Mouse (Mus musculus) retina, adult 2 months (tissue): ENCODE results near the gene Ccm2.

Experiments used
- DNase-seq: peaks from one replicate; pipeline ENCODE4 v3.0.0-alpha.2; 2012; ENCODE audit warnings: low read depth, low spot score

The Ccm2 gene

DNA sequence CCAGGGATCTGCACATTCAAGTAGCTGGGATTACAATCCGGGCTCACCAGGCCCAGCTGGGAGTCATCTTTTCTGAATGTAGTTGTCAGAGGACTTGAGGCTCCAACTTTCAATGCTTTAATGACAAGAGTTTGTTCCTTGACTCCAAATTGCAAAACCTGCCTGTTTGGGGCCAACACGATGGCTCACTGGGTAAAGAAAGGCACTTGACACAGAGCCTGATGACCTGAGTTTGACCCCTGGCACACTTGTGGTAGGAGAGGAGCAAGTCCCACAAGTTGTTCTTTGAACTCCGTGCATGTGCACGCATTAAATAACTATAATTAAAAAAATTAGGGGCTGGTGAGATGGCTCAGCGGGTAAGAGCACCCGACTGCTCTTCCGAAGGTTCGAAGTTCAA lies 16.7 kb upstream of the Ccm2 start:
- no peak for DNase-seq

GRCm38 (mm10) chr11:6530746-6531145 lies 15.9 kb upstream of the Ccm2 start:
- no peak for DNase-seq

DNA sequence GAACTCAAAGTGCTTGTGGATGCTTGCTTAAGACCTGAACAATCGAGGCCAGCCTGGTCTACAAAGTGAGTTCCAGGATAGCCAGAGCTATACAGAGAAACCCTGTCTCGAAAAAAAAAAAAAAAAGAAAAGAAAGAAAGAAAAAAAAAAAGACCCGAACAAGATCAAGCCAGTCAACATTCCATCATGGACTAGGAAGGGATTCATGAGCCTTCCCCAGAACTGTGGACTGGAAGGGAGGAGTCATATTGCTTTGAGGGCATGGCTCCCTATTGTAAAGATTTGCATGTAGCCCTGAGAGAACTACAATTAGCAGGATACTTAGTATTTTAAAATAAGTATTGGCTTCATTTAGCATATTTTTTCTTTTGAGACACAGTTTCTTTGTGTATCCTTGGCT lies 2.0 kb upstream of the Ccm2 start:
- DNase-seq = no peak

GRCm38 (mm10) chr11:6545186-6545856 lies 1.4 kb upstream of the Ccm2 start:
- no peak for DNase-seq

- no peak for DNase-seq
These were observed 862 bp upstream of the Ccm2 start for GRCm38 (mm10) chr11:6545857-6546192.

- no peak for DNase-seq
These were observed 472 bp downstream of the Ccm2 start for GRCm38 (mm10) chr11:6547037-6547680.

DNA sequence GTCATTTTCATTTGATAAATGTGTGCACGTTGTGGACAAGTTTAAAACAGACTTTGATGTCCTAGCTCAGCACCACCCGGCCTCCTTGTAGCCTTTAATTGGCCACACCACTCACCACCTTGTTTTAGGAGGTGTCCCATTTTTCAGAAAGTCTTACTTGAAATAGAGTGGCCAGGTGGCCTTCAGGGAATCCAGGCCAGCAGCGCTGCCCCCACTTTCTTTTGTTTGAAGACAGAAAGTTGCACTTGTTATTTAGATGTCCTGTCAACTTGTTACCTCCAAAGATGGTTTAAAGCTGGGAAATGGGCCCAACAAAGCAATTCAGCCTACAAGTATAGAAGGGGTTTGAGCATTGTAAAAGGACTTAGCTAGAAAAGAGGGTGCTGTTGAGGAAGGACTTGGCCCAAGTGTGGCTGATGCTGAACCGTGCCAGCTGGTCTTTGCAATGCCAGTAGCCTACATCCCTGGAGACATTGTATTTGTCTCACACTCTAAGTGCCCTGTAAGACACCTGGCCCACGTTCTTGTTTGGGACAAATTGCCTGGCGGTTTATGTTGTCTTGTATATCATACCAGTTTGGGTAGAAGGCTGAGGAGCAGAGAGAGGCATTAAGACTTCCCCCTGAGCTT lies 1.1 kb downstream of the Ccm2 start:
- no peak for DNase-seq

DNA sequence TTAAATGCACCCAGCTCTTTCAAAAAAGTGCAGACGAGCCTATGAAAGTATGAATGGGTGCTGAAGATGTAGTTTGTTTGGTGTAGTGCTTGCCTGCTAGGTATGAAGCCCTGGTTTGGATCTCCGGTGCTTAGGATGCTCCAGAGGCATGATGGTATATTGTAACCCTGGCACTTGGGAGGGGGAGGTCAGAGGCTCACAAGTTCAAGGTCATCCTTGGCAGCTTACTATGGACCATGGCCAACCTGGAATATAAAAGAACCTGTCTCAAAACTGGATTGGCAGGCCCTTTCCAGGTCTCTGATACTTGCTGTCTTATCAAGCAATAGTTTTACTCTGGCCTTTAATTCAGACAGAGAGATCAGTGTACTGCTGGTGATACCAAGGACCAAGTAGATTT lies 3.1 kb downstream of the Ccm2 start:
- DNase-seq = no peak

- no peak for DNase-seq
These were observed 3.5 kb downstream of the Ccm2 start for GRCm38 (mm10) chr11:6550201-6550600.

DNA sequence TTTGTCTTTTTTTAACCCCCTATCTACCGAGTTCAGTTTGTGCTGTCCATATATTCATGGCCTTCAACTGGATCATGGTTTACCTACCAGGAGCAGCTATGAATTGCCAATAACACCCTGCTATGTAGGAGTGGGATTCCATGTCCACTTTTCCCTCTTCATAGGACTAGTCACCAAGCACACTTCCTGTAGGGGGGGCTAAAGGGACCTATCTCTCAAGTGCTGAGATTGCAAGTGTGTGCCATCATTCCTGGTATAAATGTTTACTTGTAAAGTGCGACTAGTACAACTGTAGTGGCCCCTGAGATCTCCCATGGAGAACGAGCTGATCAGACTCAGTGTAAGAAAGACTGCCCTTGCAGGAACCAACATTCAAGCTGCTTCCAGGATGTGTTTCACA lies 11.5 kb downstream of the Ccm2 start:
- DNase-seq = no peak

DNA sequence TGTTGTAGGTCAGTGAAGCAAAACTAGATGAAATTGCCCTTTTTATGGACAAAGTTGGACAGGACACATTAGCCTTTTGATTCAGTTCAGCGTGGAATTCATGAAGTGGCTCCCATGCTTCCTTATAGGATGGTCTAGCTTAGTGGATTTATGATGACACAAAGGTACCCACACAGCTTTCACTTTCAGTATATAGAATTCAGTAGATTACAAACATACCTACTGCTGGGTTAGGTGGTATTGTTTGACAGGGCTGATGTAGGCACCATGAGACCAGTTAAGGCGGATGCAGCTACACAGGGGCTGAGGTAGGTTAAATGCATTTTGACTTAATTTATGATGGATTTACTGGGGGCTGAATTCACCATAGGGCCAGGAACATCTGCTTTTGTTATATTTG lies 13.3 kb downstream of the Ccm2 start:
- DNase-seq = no peak

GRCm38 (mm10) chr11:6560655-6561360 lies 14.1 kb downstream of the Ccm2 start:
- DNase-seq = no peak

- no peak for DNase-seq
These were observed 14.8 kb downstream of the Ccm2 start for GRCm38 (mm10) chr11:6561474-6561873.

DNA sequence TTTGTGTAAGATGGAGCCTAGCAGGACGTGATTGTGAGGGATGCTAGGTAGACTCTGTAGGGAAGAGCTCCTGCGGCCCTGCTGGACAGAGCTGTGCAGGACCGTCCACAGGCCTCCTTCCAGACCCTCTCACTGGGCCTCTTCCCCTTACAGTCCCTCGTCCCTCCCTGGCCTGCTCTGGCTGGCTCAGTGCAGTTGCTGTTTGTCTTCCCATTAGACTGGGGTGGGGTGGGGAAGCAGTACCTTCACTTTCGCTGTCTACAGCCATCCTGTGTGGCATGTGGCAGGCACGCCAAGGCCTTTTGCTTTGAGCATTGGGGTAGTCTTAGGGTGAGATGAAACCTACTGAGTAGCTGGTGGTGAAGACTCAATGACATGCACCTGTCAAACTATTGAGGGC lies 15.7 kb downstream of the Ccm2 start:
- DNase-seq = no peak

- DNase-seq = no peak
These were observed 16.5 kb downstream of the Ccm2 start for GRCm38 (mm10) chr11:6563201-6563600.

- no peak for DNase-seq
These were observed 19.8 kb downstream of the Ccm2 start for GRCm38 (mm10) chr11:6566496-6566895.

- DNase-seq = no peak
These were observed 21.3 kb downstream of the Ccm2 start for GRCm38 (mm10) chr11:6567951-6568350.

- DNase-seq = no peak
These were observed 22.1 kb downstream of the Ccm2 start for GRCm38 (mm10) chr11:6568584-6569409.

DNA sequence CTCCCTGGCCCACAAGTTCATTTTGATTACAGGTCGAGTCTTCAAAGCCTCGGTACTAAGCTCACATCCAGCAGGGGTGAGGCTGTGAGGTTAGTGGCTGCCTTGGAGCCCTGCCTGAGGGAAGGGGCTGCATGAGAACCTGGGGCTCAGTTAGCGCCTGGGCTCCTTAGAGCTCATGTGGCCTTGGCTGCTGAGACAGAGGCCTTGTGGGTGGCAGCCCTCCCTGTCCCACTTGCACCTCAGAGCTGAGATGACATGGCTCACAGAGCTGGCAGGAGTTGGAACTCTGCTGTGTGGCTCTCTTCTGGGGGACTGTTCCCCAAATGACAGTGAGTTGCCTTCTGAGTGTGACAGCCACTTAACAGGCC lies 22.7 kb downstream of the Ccm2 start:
- DNase-seq = no peak

DNA sequence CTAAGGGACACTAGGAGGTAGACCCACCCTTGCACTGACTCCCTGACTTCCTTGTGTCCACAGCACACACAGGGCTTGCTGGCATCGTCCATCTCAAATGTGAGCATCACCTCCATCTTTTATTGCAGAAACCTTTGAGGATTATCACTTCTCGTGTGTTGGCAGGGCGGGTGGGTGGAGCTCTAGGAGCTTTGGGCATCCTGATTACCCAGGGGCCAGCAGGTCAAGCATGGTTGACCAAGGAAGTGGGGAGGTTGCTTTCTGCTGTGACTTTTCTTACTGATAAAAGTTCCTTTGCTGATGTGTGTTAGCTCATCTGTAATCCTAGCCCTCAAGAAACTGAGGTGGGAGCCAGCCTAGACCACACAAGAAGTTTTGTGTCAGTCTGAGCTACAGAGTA lies 29.5 kb downstream of the Ccm2 start:
- DNase-seq = no peak

DNA sequence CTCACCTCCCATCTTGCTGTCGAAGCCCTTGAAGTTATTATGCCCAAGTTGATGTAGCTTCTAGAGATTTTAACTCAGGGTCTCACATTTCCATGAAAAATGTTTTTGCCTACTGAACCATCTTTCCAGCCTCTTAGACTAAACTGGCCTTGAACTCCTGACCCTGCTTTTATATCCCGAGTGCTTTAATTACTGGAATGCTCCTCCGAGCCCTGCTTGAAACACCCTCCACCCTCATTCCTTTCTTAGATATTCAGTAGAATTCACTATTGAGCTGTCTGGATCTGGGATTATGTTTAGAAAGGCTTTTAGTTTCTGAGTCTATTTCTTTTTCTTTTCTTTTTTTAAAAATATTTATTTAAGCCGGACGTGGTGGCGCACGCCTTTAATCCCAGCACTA lies 32.7 kb downstream of the Ccm2 start:
- no peak for DNase-seq
